Mouse (Mus musculus) left cerebral cortex, adult 8-10 months (tissue): Measurements from ENCODE around the gene Mrap2. TPM values are rescaled to one million over a fixed set of nuclear protein-coding genes. Genes with fewer than 3 reads are reported as not detected.
"Not testable (repeated sequence)": the region's sequence is repeated elsewhere in the genome, so short reads cannot be mapped to it uniquely, and the experiment has no call there.

Experiments used
- DNase-seq, 2 experiments: peaks; one replicate each; pipeline ENCODE4 v3.0.0; 2022; ENCODE audit warnings: low spot score in 2 of 2
- total RNA-seq, 4 experiments: library from RNA; stranded (reverse); gene quantifications; 2 replicates each; pipeline ENCODE4 v1.2.4; 2022

Gene Mrap2
- total RNA-seq: 1 to 10 TPM; 7.3 to 8.2 (median 7.9) TPM

- peak; percentile 43 to 47 for DNase-seq
Observed at GRCm38 (mm10) chr9:87144106-87144505, at the start of gene Mrap2. TSS of gene Mrap2 (plus strand) at chr9:87144306.

GRCm38 (mm10) chr9:87097989-87098388 lies 46.1 kb upstream of the Mrap2 start:
- peak in 1 of 2 experiments; percentile 11 for DNase-seq

- DNase-seq: no peak
Observed at GRCm38 (mm10) chr9:87115019-87115418, 29.1 kb upstream of the Mrap2 start.

- peak; percentile 13 to 15 for DNase-seq
Observed at GRCm38 (mm10) chr9:87115456-87115931, 28.6 kb upstream of the Mrap2 start.

GRCm38 (mm10) chr9:87115978-87116377 lies 28.1 kb upstream of the Mrap2 start:
- no peak for DNase-seq

- DNase-seq: no peak
Observed at GRCm38 (mm10) chr9:87118996-87119395, 25.1 kb upstream of the Mrap2 start.

GRCm38 (mm10) chr9:87121956-87122493 lies 22.1 kb upstream of the Mrap2 start:
- DNase-seq: no peak

GRCm38 (mm10) chr9:87127046-87127445 lies 17.1 kb upstream of the Mrap2 start:
- DNase-seq: not testable (repeated sequence)

- no peak for DNase-seq
Observed at GRCm38 (mm10) chr9:87135765-87136558, 8.1 kb upstream of the Mrap2 start.

GRCm38 (mm10) chr9:87143076-87143475 lies 1.0 kb upstream of the Mrap2 start:
- no peak for DNase-seq

GRCm38 (mm10) chr9:87144532-87144931 lies 426 bp downstream of the Mrap2 start:
- DNase-seq: peak in 1 of 2 experiments; percentile 17

- DNase-seq: no peak
Observed at GRCm38 (mm10) chr9:87145180-87145579, 1.1 kb downstream of the Mrap2 start.

GRCm38 (mm10) chr9:87145671-87146070 lies 1.6 kb downstream of the Mrap2 start:
- no peak for DNase-seq

GRCm38 (mm10) chr9:87146400-87146799 lies 2.3 kb downstream of the Mrap2 start:
- no peak for DNase-seq

GRCm38 (mm10) chr9:87147927-87148326 lies 3.8 kb downstream of the Mrap2 start:
- no peak for DNase-seq

GRCm38 (mm10) chr9:87152641-87153325 lies 8.7 kb downstream of the Mrap2 start:
- no peak for DNase-seq

- no peak for DNase-seq
Observed at GRCm38 (mm10) chr9:87162559-87162958, 18.5 kb downstream of the Mrap2 start.

- DNase-seq: peak in 1 of 2 experiments; percentile 22
Observed at GRCm38 (mm10) chr9:87167001-87167830, 23.1 kb downstream of the Mrap2 start.

GRCm38 (mm10) chr9:87168051-87168450 lies 23.9 kb downstream of the Mrap2 start:
- DNase-seq: no peak

- no peak for DNase-seq
Observed at GRCm38 (mm10) chr9:87169144-87169543, 25.0 kb downstream of the Mrap2 start.

- DNase-seq: no peak
Observed at GRCm38 (mm10) chr9:87170891-87171290, 26.8 kb downstream of the Mrap2 start.
